Mouse (Mus musculus) thymus, adult 2 months (tissue): ENCODE measurements around the gene Slc12a8.

Experiments used
- CTCF ChIP-seq: fragments of 200-500 bp; IDR thresholded peaks from 2 replicates; pipeline ENCODE4 v1.5.1; 2012; ENCODE audit warnings: mild to moderate bottlenecking, control low read depth, low read length, moderate library complexity, borderline replicate concordance; ENCODE audit not compliant: control insufficient read depth, poor library complexity, insufficient read depth; ENCODE audit errors: extremely low read depth
- POLR2A ChIP-seq: fragments of 200-500 bp; IDR thresholded peaks from 2 replicates; pipeline ENCODE4 v1.6.1; 2012; ENCODE audit warnings: mild to moderate bottlenecking, low read length, control low read depth, moderate library complexity; ENCODE audit not compliant: control insufficient read depth, poor library complexity, insufficient read depth; ENCODE audit errors: extremely low read depth

GRCm38 (mm10) chr16:33668448-33668847, 151.3 kb downstream of the Slc12a8 start:
- TF ChIP-seq POLR2A (no peak), CTCF (no peak)
